Mouse (Mus musculus) regulatory T cell (primary cell): ENCODE results near the gene Tsks.

Experiments used
- in situ Hi-C: fragments of 300-600 bp; cut with MboI, MseI; formaldehyde crosslinking; loops from one replicate; pipeline ENCODE4 v1.15.1; 2025; ENCODE audit warnings: high pct_unique_total_duplicates

Tsks gene

DNA sequence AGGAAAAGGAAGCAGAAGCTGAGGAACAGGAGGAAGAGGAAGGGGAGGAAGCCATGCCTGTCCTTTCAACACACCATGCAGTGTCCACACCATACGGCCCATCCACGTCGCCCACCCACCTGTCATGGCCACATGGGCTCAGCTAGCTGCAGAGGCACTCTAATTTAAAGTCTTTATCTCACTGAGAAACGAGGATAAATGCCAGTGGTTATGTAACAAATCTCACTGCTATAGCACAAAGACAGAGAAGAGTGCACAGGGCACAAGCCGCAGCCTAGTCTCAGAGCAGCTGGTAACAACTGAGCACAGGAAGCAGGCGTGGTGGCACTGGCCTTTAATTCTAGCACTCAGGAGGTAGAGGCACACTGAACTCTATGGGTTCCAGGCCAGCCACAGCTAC, 6.9 kb downstream of the Tsks start:
- in situ Hi-C loops: loop anchor here (25.0 kb wide), 1 partner anchor 1887 kb away; the partner anchor contains the start of gene Ldha

- in situ Hi-C loops: loop anchor here (25.0 kb wide), 1 partner anchor 1885 kb away; the partner anchor contains the start of gene Ldha
Measured at GRCm38 (mm10) chr7:44951960-44952359, 9.0 kb downstream of the Tsks start.

DNA sequence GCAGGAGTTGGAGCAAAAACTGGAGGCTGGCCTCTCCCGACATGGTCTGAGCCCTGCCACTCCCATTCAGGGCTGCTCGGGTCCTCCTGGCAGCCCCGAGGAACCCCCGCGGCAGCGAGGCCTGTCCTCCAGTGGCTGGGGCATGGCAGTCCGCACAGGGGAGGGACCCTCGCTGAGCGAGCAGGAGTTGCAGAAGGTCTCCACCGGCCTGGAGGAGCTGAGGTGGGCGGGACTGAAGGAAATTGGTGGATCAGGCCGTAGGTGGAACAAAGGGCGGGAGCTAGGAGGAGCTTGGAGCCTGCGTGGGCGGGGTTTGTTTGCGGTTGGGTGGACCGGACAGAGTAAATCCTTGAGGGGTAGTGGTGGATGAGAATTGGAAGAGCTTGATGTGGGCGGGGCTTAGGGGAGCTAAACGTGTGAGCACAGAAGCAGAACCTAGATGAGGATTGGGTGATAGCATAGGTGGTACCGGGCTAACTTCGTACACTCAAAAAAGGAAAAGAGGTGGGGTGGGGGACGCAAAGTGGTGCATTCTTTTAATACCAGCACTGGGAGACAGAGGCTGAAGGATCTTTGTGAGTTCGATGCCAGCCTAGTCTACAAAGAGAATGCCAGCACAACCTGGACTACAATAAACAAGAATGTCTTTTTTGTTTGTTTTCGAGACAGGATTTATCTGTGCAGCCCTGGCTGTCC, 9.8 kb downstream of the Tsks start:
- in situ Hi-C loops: loop anchor here (25.0 kb wide), 1 partner anchor 1885 kb away; the partner anchor contains the start of gene Ldha

DNA sequence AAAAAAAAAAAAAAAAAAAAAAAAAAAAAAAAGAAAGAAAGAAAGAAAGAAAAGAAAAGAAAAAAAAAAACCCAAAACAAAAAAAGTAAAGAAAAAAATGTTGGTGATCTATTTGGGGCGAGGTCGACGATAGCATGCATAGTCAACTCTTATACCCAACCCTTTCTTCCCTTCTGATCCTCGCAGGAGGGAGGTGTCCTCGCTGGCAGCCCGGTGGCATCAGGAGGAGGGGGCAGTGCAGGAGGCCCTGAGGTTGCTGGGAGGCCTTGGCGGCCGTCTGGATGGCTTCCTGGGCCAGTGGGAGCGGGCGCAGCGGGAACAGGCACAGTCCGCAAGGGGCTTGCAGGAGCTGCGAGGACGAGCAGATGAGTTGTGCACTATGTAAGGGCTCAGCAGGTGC, 10.6 kb downstream of the Tsks start:
- in situ Hi-C loops: loop anchor here (25.0 kb wide), 1 partner anchor 1884 kb away; the partner anchor contains the start of gene Ldha

DNA sequence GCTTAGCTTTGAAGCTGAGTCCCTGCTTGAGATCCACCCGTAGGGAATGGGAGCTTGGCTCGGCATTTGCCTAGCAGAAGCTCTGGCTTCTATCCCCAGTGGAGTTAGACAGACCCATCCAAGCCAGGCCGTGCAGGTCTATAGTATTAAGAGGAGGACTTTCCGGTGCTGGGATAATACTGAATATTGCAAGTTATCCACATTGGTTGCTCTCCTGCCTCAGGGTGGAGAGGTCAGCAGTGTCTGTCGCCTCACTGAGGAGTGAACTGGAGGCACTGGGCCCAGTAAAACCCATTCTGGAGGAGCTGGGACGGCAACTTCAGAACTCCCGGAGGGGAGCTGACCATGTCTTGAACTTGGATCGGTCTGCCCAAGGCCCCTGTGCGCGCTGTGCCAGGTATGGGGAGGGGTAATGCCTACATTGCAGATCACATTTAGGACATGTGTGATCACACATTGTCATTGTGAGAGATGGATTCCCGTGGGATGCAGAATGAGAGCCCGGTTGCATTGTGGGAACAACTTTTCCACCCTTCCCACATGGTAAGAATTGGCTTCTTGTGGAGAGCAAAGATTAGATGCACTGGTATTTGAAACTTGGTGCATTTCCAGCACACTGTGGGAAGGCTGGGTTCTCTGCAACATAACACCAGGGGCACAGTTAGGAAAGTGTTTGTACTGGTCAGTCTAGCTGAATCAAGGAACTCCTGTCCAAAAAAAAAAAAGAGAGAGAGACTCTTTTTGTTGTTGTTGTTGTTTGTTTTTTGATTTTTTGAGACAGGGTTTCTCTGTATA, 11.3 kb downstream of the Tsks start:
- in situ Hi-C loops: loop anchor here (25.0 kb wide), 1 partner anchor 1883 kb away; the partner anchor contains the start of gene Ldha

GRCm38 (mm10) chr7:44955628-44956027, 12.6 kb downstream of the Tsks start:
- in situ Hi-C loops: loop anchor here (25.0 kb wide), 1 partner anchor 1882 kb away; the partner anchor contains the start of gene Ldha

DNA sequence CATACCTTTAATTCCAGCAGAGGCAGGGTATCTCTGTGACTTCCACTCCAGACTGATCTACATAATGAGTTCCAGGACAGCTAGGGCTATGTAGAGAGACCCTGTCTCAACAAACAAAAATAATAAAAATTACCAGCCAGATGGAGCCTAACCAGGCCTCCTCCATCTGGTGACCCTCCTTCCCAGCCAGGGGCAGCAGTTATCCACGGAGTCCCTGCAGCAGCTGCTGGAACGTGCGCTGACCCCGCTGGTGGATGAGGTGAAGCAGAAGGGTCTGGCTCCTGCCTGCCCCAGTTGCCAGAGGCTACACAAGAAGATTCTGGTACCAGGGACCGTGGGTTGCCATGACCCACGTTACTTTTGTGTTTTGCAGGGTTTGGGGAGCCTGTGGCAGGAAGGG, 13.3 kb downstream of the Tsks start:
- in situ Hi-C loops: loop anchor here (25.0 kb wide), 1 partner anchor 1881 kb away; the partner anchor contains the start of gene Ldha

GRCm38 (mm10) chr7:44957183-44957835, 14.3 kb downstream of the Tsks start:
- in situ Hi-C loops: loop anchor here (25.0 kb wide), 1 partner anchor 1880 kb away; the partner anchor contains the start of gene Ldha

DNA sequence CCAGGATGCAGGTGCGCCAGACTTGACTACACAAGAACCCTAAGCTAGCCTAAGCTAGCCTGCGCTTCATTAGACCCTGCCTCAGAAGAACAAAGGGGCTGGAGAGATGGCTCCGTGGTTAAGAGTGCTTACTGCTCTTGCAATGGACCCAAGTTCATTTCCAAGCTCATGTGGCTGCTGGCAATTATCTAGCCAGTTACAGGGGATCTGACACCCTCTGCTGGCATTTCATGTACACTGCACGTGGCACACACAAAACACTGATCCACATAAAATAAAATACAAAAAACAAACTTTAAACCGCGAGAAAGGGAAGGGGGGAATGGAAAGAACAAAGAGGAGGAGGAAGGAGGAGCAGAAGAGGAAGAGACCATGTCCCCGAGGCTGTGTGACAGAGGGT, 15.2 kb downstream of the Tsks start:
- in situ Hi-C loops: loop anchor here (25.0 kb wide), 1 partner anchor 1879 kb away; the partner anchor contains the start of gene Ldha

DNA sequence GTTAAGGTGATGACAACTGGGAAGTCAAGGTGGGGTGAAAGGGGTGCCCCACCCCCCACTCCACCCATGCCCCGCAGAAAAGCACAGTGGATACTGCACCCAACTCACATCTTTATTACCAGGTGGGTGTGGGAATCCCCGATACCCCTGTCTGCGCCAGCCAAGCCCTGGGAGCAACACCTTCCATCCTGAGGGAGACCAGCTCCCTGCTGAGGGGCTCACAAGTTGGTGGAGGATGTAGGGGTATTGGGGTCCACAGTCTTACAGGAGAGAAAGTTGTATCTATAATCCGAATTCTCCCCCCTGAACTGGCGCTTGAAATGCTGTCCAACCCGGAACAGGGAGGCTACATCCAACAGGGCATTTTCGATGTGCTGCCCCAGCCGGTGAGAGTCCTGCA, 16.3 kb downstream of the Tsks start:
- in situ Hi-C loops: loop anchor here (25.0 kb wide), 1 partner anchor 1878 kb away; the partner anchor contains the start of gene Ldha

DNA sequence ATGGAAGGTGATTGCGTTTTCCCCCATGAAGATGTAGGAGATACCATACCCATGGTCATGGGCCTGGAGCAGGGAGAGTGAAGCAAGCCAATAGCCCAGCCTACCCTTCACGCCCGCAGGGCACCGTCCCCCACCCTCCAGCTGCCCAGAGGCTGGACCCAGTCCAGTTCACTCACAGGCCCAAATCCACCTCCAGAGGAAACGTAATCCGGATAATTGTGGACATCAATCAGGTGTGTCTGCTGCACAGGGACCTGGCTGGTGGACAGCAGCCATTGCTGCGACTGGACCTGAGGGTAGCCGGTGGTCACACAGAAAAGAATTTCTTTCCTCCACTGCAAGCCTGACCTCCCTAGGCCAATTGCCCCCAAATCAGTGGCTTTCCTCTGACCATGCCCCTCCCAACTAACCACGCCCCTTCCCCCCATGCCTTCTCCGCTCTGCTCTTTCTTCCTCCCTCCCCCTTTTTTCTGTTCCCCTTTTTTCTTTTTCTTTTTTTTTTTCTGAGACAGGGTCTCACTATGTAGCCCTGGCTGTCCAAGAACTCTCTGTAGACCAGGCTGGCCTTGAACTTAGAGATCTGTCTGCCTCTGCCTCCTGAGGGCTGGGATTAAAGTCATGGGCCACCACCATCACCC, 17.0 kb downstream of the Tsks start:
- in situ Hi-C loops: loop anchor here (5.0 to 25.0 kb wide), 2 partner anchors 238 to 1877 kb away; partner anchors contain the start of gene Ldha

- in situ Hi-C loops: loop anchor here (5.0 to 25.0 kb wide), 2 partner anchors 238 to 1877 kb away; partner anchors contain the start of gene Ldha
Measured at GRCm38 (mm10) chr7:44960512-44960910, 17.5 kb downstream of the Tsks start.

DNA sequence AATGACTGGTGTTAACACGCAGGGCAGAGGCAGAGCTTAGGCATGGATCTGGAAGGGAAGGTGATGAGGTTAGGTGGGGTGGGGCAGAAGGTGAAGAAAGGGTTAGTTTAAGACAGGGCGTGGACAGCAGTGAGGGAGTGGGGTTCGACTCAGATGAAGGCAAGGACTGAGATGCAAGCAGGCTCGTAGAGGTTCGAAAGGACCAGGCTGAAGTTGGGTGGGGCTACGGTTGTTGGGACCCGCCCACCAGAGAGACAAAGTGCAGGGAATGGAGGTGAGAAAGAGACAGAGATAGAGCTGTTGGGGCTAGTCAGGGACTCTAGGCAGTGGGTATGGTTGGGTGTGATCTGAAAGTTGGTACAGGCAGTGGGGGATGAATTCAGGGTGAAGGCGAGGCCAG, 19.3 kb downstream of the Tsks start:
- in situ Hi-C loops: loop anchor here (5.0 to 25.0 kb wide), 2 partner anchors 240 to 1875 kb away; partner anchors contain the start of gene Ldha

- in situ Hi-C loops: loop anchor here (5.0 to 25.0 kb wide), 2 partner anchors 241 to 1874 kb away; partner anchors contain the start of gene Ldha
Measured at GRCm38 (mm10) chr7:44962831-44963230, 19.8 kb downstream of the Tsks start.

DNA sequence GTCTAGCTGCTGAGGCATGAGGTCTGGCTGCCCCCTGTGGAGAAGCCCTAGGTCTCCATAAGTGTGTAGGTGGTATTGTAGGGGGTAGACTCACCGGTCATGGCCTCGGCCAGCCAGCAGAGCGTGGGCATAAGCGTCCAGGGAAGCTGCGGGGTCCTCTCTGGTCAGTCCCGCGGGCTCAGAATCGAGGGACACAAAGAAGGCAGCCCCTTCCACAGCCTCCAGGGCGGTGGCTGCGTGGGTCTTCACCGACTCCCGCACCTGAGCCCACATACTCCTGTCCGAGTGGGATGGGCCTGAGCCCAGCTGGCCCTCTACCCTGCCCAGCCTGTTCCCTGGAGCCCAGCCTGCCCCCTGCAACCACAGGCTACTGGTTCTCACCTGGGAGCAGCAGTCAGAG, 22.0 kb downstream of the Tsks start:
- in situ Hi-C loops: loop anchor here (5.0 to 25.0 kb wide), 2 partner anchors 243 to 1872 kb away; partner anchors contain the start of gene Ldha

DNA sequence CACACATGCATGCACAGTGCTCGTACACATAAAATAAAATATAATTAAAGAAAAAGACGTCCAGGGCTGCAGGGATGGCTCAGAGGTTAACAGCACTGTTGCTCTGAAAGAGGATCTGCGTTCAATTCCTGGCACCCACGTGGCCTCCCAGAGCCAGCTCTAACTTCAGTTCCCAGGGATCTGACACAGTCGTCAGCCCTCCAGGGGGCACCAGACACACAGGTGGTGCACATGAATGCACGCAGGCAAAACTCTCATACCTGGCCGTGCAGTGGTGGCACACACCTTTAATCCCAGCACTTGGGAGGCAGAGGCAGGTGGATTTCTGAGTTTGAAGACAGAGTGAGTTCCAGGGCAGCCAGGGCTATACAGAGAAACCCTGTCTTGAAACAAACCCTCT, 23.0 kb downstream of the Tsks start:
- in situ Hi-C loops: loop anchor here (25.0 kb wide), 1 partner anchor 1871 kb away; the partner anchor contains the start of gene Ldha

- in situ Hi-C loops: loop anchor here (25.0 kb wide), 1 partner anchor 1871 kb away; the partner anchor contains the start of gene Ldha
Measured at GRCm38 (mm10) chr7:44966638-44967037, 23.6 kb downstream of the Tsks start.

GRCm38 (mm10) chr7:44970231-44970691, 27.3 kb downstream of the Tsks start:
- in situ Hi-C loops: loop anchor here (25.0 kb wide), 1 partner anchor 1867 kb away; the partner anchor contains the start of gene Ldha

GRCm38 (mm10) chr7:44971142-44971541, 28.1 kb downstream of the Tsks start:
- in situ Hi-C loops: loop anchor here (25.0 kb wide), 1 partner anchor 1866 kb away; the partner anchor contains the start of gene Ldha
